Mouse (Mus musculus) thymus, adult 2 months (tissue): ENCODE data around the gene 4930519P11Rik.

ENCODE experiments used
- CTCF ChIP-seq: fragments of 200-500 bp; IDR thresholded peaks from 2 replicates; pipeline ENCODE4 v1.5.1; 2012; ENCODE audit warnings: mild to moderate bottlenecking, control low read depth, low read length, moderate library complexity, borderline replicate concordance; ENCODE audit not compliant: control insufficient read depth, poor library complexity, insufficient read depth; ENCODE audit errors: extremely low read depth
- POLR2A ChIP-seq: fragments of 200-500 bp; IDR thresholded peaks from 2 replicates; pipeline ENCODE4 v1.6.1; 2012; ENCODE audit warnings: mild to moderate bottlenecking, low read length, control low read depth, moderate library complexity; ENCODE audit not compliant: control insufficient read depth, poor library complexity, insufficient read depth; ENCODE audit errors: extremely low read depth

DNA sequence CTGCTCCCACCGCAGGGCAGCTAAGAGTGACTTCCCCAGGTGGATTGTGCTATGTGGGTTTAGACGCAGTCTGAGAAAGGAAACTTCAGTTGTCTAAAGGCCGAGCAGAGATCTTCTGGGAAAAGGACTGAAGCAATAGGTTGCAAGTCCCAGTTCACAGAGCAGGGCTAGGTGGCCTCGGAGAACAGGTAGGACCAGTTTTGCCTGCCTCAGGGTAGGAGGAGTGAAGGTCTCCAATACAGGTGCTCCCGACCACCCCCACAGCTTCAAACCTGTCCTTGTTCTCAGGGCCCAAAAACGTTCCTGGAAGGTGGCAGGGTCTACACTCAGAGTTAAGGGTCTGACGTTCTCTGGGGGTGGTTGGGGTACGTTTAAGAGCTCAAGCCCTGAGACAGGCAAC, 38.1 kb upstream of the 4930519P11Rik start, which contains the start of gene Chmp4b:
- no peak for TF ChIP-seq CTCF
- no peak for TF ChIP-seq POLR2A
